Mouse (Mus musculus) left cerebral cortex, postnatal 36 days (tissue): ENCODE measurements at regions not wholly inside any gene's neighbourhood (a gene's known extent, or its start where the extent isn't known, plus 50 kb on each side); places are given as distances from the start of the nearest gene placed in this dataset.

Experiments used
- DNase-seq, 2 experiments: peaks; one replicate each; pipeline ENCODE4 v3.0.0; 2021 to 2022; ENCODE audit warnings: low spot score in 2 of 2, mixed read lengths in 1 of 2
- intact Hi-C: fragments of 180-260 bp; cut with DNase I; formaldehyde crosslinking; loops from one replicate; pipeline ENCODE4 v1.15.1; 2025

DNA sequence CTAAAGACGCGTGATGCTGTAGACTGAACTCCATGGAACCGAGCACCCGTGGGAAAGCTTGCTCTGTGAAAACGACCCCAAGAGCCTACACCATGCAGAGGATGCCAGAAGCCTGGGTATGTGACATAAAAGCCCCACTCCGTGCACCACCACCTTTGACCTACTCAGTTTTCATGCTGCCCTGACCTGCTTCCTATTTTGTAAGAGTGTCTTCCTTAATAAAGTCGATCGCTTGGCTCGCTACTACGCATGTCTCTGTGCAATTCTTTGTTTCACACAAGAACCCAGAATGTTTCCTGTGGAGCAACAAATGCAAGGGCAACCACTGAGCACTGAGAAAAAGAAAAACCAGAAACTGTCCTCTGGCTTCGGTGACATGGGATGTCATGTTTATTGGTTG lies 60.5 kb downstream of the Sec61b start:
- DNase-seq = no peak
- intact Hi-C loops = no loop called here

- intact Hi-C loops = no loop called here
- no peak for DNase-seq
Observed at GRCm38 (mm10) chr4:47567694-47568093, 93.2 kb downstream of the Sec61b start.

DNA sequence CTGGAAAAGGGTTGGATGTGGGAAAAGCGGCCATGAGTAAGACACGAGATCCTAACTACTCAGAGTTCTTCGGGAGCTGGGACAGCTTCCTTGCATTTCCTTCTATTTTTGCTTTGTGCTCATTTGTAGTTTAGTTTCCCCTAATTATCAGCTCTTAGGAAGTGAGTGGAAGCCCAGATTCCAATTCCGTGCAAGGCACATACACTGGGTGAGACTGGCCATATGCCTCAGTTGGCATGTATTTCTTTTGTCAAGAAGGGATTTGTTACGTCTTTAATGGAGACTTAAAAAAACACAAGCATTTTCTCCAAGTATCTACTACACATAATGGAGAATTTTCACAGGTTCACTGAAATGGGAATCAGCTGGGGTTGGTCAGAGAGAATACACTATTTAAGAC lies 96.4 kb downstream of the Sec61b start:
- DNase-seq = no peak
- intact Hi-C loops = loop anchor here (10.0 kb wide), 1 partner anchor 474 kb away; the partner anchor contains the start of gene Nr4a3

GRCm38 (mm10) chr4:47576011-47576410 lies 101.6 kb downstream of the Sec61b start:
- DNase-seq = no peak
- intact Hi-C loops = loop anchor here (10.0 kb wide), 1 partner anchor 469 kb away; the partner anchor contains the start of gene Nr4a3

DNA sequence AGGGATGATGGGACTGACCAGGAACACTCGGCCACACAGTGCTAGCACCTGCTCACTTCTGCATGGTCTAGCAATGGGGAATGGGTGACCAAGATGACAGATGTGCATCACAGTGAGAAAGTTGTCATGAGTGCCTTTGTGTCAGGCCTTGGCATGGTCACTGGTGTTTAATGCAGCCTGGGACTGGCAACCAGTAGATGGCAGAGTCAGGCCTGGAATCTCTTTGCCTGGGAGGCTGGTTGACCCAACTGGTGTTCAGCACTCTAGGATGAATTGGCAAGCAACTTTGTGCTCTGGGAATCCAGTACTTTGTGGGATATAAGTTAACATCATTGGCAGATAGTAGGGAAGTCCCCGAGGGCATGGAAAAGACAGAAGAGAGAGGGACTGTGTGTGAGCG lies 103.0 kb downstream of the Sec61b start:
- no peak for DNase-seq

GRCm38 (mm10) chr4:47578637-47579036 lies 104.2 kb downstream of the Sec61b start:
- intact Hi-C loops = loop anchor here (10.0 kb wide), 1 partner anchor 466 kb away; the partner anchor contains the start of gene Nr4a3
- DNase-seq = no peak

More for the DNA sequence above, 103.0 kb downstream of the Sec61b start:
- intact Hi-C loops = loop anchor here (10.0 kb wide), 1 partner anchor 467 kb away; the partner anchor contains the start of gene Nr4a3

DNA sequence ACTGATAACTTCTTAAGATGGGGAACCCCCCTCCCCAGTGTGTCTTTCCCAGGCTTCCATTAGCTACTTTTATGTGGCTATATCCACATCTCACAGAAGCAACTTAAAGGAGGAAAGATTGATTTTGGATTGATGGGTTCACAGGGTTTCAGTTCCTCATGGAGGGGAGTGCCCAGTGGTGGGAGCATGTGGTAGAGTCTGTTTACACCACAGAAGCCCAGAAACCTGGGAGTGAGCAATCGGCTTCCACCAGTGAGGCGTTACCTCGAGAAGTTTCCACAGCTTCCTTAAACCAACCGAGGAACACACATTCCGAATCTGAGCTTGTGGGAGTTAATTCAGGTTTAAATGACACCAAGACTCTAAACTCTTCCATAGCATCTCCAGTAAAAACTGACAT lies 106.1 kb downstream of the Sec61b start:
- intact Hi-C loops = no loop called here
- DNase-seq = no peak

- no peak for DNase-seq
- intact Hi-C loops = no loop called here
Observed at GRCm38 (mm10) chr4:47587256-47587655, 112.8 kb downstream of the Sec61b start.

DNA sequence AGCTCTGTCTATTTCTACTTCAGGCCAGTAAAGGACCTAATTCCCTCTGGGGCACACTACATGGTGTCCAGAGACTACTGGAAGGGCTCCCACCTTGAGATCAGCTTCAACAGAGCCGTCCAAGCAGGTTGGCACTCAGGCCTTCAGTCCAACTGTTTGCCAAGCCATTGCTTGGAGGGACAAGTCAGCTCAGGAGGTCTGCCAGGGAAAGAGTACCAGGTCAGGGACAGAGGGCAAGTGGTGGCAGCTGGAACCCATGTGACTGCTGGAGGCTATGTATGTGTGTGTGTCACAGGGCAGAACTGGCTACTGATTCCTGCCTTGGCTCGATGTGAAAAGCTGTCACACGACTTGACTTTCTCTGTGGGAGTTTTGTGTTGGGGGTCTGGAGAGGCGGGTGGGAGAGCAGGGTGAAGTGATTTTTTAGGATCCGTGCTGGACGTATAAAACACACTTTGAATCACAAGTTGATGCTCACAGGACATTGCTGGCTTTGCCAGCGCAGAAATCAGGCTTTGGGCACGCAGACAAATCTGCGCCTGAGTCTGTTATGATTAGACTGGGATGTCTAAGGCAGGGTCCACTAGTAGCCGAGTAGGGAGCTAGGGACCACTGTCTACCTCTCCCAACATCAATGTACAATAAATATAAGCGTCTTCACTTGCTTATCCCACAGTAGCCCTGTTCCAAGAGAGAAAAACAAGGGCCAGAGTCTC lies 118.0 kb downstream of the Sec61b start:
- intact Hi-C loops = no loop called here
- no peak for DNase-seq

DNA sequence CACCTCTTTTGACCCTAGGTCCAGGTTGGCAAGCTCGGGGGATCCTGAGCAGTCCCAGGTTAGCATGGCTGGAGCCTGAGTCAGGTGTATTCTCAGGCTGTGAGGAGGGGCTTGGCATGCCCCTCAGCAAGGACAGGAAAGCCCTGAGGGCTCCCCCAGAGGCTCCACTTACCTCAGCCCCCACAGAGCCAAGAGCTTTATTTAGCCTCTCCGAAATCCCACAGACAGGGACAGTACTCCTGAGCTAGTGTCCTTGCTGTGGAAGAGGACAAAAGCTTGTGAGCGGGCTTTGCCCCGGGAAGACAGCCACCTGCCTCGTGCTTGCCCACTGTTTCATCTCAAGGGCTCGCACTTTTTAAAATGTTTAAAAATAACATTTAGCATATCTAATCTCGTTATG lies 118.7 kb downstream of the Sec61b start:
- intact Hi-C loops = no loop called here
- DNase-seq = no peak

- intact Hi-C loops = no loop called here
Observed at GRCm38 (mm10) chr4:47594171-47594570, 119.7 kb downstream of the Sec61b start.

GRCm38 (mm10) chr4:47595841-47596240 lies 121.4 kb downstream of the Sec61b start:
- no peak for DNase-seq
- intact Hi-C loops = no loop called here

More at GRCm38 (mm10) chr4:47594171-47594570, 119.7 kb downstream of the Sec61b start:
- no peak for DNase-seq

GRCm38 (mm10) chr4:47597586-47597985 lies 123.1 kb downstream of the Sec61b start:
- intact Hi-C loops = no loop called here
- DNase-seq = no peak

GRCm38 (mm10) chr4:47598216-47598615 lies 123.8 kb downstream of the Sec61b start:
- DNase-seq = no peak

GRCm38 (mm10) chr4:47601301-47602070 lies 127.0 kb downstream of the Sec61b start:
- intact Hi-C loops = no loop called here
- no peak for DNase-seq

More at GRCm38 (mm10) chr4:47598216-47598615, 123.8 kb downstream of the Sec61b start:
- intact Hi-C loops = no loop called here

GRCm38 (mm10) chr4:47603378-47603777 lies 128.9 kb downstream of the Sec61b start:
- DNase-seq = no peak
- intact Hi-C loops = no loop called here

DNA sequence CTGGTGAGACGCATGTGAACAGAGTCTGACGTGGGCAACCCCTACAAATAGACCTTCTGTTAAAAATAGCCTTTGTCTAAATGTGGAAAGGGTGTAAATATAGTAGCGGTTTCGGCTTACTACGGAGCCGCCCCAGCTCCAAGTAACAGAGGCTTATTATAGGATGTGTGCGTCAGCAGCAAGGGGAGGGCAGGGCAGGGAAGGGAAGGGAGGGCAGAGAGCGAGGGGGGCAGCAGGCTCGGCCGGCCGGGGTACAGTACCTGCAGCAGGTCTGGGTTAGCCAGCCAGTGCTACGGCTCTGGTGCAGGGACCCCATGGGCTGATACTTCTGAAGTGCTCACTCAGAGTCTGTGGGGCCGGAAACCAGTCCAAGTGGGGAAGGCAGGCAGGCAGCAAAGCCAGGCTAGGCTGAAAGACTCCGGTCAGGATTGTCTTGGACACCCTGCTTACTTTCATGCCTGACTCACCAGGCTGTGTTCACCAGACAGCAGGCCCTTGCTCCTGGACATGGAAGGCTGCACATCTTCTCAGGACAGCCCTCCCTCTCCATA lies 129.5 kb downstream of the Sec61b start:
- peak; percentile 37 to 64 for DNase-seq
- intact Hi-C loops = no loop called here

DNA sequence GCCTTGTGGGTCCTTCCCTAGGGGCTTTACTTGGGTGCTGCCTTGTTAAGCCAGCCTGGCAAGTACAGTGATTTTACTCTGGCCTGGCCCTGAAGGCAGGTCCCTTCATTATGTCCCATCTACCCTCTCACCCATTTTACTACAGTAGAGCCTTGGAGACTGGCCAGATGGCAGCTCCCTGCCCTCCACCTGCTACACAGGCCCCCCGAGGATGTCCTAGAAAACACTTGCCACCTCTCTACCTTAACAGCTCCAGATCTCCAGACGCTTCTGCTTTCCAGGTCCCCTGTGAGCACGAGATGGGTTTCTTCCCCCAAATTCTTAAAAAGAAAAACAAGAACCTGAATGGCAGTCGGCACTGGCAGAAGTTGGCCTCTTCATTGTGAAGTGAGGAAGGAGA lies 131.2 kb downstream of the Sec61b start:
- no peak for DNase-seq
- intact Hi-C loops = loop anchor here (5.0 kb wide), 1 partner anchor 437 kb away; no protein-coding TSS in a partner anchor

DNA sequence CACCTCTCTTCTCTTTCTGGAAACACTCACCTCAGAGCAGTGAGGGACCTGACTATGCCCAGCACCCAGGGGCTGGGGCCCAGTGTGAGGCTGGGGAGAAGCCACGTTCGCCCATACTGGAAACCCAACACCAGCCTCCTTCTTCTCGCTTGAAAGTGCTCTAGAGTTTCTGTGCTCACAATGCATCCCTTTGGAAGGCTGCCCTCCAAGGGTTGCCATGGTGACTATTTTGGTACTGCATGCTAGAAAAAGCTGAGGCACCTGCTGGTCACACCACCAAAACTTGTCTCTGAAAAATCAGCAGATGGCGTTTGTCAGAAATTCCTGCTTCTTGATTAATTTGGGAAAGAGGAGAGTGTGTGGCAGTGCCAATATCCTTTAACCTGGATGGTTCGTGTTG lies 134.2 kb downstream of the Sec61b start:
- DNase-seq = peak; percentile 87 to 88
- intact Hi-C loops = loop anchor here (5.0 kb wide), 1 partner anchor 434 kb away; no protein-coding TSS in a partner anchor

GRCm38 (mm10) chr4:47610913-47611312 lies 136.5 kb downstream of the Sec61b start:
- no peak for DNase-seq
- intact Hi-C loops = no loop called here
